Mouse (Mus musculus): ENCODE data around the gene Nup210l.
"Not testable (repeated sequence)": the region's sequence is repeated elsewhere in the genome, so short reads cannot be mapped to it uniquely, and the experiment has no call there.

Gene Nup210l

GRCm38 (mm10) chr3:90231075-90231474, 127.1 kb downstream of the Nup210l start:
- DNase-seq, result no peak

- DNase-seq, result peak; percentile 92 to 93
Observed at GRCm38 (mm10) chr3:90231507-90232333, 127.8 kb downstream of the Nup210l start, which contains the start of gene Jtb. TSS of gene Jtb (plus strand) at chr3:90231597.

- no peak for DNase-seq
Observed at GRCm38 (mm10) chr3:90241251-90241650, 137.3 kb downstream of the Nup210l start.

- DNase-seq, result no peak
Observed at GRCm38 (mm10) chr3:90241669-90242358, 137.9 kb downstream of the Nup210l start.

- DNase-seq, result no peak
Observed at GRCm38 (mm10) chr3:90242984-90243775, 139.2 kb downstream of the Nup210l start, which contains the start of gene Creb3l4. TSS of gene Creb3l4 (minus strand) at chr3:90243512.

GRCm38 (mm10) chr3:90245406-90245805, 141.5 kb downstream of the Nup210l start:
- DNase-seq, result no peak

GRCm38 (mm10) chr3:90247630-90247959, 143.7 kb downstream of the Nup210l start:
- no peak for DNase-seq

- DNase-seq, result peak; percentile 93 to 95
Observed at GRCm38 (mm10) chr3:90247960-90248745, 144.2 kb downstream of the Nup210l start, which contains the start of gene Slc39a1. TSS of gene Slc39a1 (plus strand) at chr3:90248172.

GRCm38 (mm10) chr3:90248746-90249100, 144.8 kb downstream of the Nup210l start:
- peak in 1 of 2 experiments; percentile 42 for DNase-seq

- no peak for DNase-seq
Observed at GRCm38 (mm10) chr3:90250791-90251190, 146.9 kb downstream of the Nup210l start.

GRCm38 (mm10) chr3:90251731-90252226, 147.8 kb downstream of the Nup210l start:
- not testable (repeated sequence) for DNase-seq

- peak in 1 of 2 experiments; percentile 43 for DNase-seq
Observed at GRCm38 (mm10) chr3:90252659-90253058, 148.7 kb downstream of the Nup210l start.

GRCm38 (mm10) chr3:90253174-90253573, 149.2 kb downstream of the Nup210l start:
- peak in 1 of 2 experiments; percentile 1 for DNase-seq

GRCm38 (mm10) chr3:90253653-90254418, 149.9 kb downstream of the Nup210l start, which contains the start of gene Crtc2:
TSS of gene Crtc2 (plus strand) at chr3:90254163.
- peak; percentile 95 to 96 for DNase-seq

GRCm38 (mm10) chr3:90254419-90255193, 150.7 kb downstream of the Nup210l start:
- DNase-seq, result no peak

- no peak for DNase-seq
Observed at GRCm38 (mm10) chr3:90255194-90255565, 151.2 kb downstream of the Nup210l start.

- DNase-seq, result peak in 1 of 2 experiments; percentile 41
Observed at GRCm38 (mm10) chr3:90255784-90256353, 151.9 kb downstream of the Nup210l start.

GRCm38 (mm10) chr3:90256731-90257530, 153.0 kb downstream of the Nup210l start:
- peak; percentile 99 to 100 for DNase-seq

- peak in 1 of 2 experiments; percentile 29 for DNase-seq
Observed at GRCm38 (mm10) chr3:90258521-90258920, 154.6 kb downstream of the Nup210l start.

Data from cerebellum, postnatal 14 days (tissue).